Mouse (Mus musculus) brain, embryonic 14.5 days (tissue): ENCODE data around the gene Sprr2a2.
"Not testable (repeated sequence)": the region's sequence is repeated elsewhere in the genome, so short reads cannot be mapped to it uniquely, and the experiment has no call there.

Experiments
- CTCF ChIP-seq: fragments of 200-500 bp; IDR thresholded peaks from 2 replicates; pipeline ENCODE4 v1.5.1; 2012; ENCODE audit warnings: inconsistent platforms, mild to moderate bottlenecking, moderate library complexity, borderline replicate concordance; ENCODE audit not compliant: insufficient read depth, insufficient read length; ENCODE audit errors: extremely low read depth
- POLR2A ChIP-seq: fragments of 200-500 bp; IDR thresholded peaks from 2 replicates; pipeline ENCODE4 v1.6.1; 2012; ENCODE audit warnings: mild to moderate bottlenecking, inconsistent platforms, borderline replicate concordance; ENCODE audit not compliant: poor library complexity, insufficient read depth, insufficient read length, severe bottlenecking; ENCODE audit errors: extremely low read depth

- not testable (repeated sequence) for TF ChIP-seq CTCF, POLR2A
Observed at GRCm38 (mm10) chr3:92244833-92245232, 29.1 kb downstream of the Sprr2a2 start.
